Mouse (Mus musculus) hindbrain, embryonic 11.5 days (tissue): ENCODE measurements around the gene Tbc1d12. TPM values are rescaled to one million over a fixed set of nuclear protein-coding genes. Genes with fewer than 3 reads are reported as not detected.
"Not testable (repeated sequence)": the region's sequence is repeated elsewhere in the genome, so short reads cannot be mapped to it uniquely, and the experiment has no call there.

Experiments used
- ATAC-seq: fragments of 200-750 bp; cut with Nextera tagmentation; 2 replicates; pipeline ENCODE4 v1.8.0; 2017; ENCODE audit warnings: mild to moderate bottlenecking, moderate TSS enrichment, moderate library complexity; ENCODE audit not compliant: low FRiP score
- DNase-seq: peaks from one replicate; pipeline ENCODE4 v3.0.0-alpha.2; 2015; ENCODE audit warnings: low spot score
- H3K27ac ChIP-seq: fragments of 300-500 bp; sonication (generic); 2 replicates; pipeline ENCODE4 v1.5.1; 2014; ENCODE audit warnings: mild to moderate bottlenecking, low read depth, low read length
- H3K27me3 ChIP-seq: fragments of 300-500 bp; sonication (generic); 2 replicates; pipeline ENCODE4 v1.6.1; 2014; ENCODE audit warnings: mild to moderate bottlenecking, low read length, moderate library complexity, mixed read lengths; ENCODE audit not compliant: control insufficient read depth, insufficient read depth
- H3K36me3 ChIP-seq: fragments of 300-500 bp; sonication (generic); 2 replicates; pipeline ENCODE4 v1.6.1; 2014; ENCODE audit warnings: mild to moderate bottlenecking, low read length, moderate library complexity, mixed read lengths; ENCODE audit not compliant: control insufficient read depth, insufficient read depth
- H3K4me1 ChIP-seq: fragments of 300-500 bp; sonication (generic); replicated peaks from 2 replicates; pipeline ENCODE4 v1.6.1; 2014; ENCODE audit warnings: low read length, mixed read lengths; ENCODE audit not compliant: control insufficient read depth, insufficient read depth
- H3K4me2 ChIP-seq: fragments of 300-500 bp; sonication (generic); replicated peaks from 2 replicates; pipeline ENCODE4 v1.6.1; 2014; ENCODE audit warnings: mild to moderate bottlenecking, low read depth, low read length
- H3K4me3 ChIP-seq: fragments of 300-500 bp; sonication (generic); 2 replicates; pipeline ENCODE4 v1.5.1; 2014; ENCODE audit warnings: low read depth, low read length
- H3K9ac ChIP-seq: fragments of 300-500 bp; sonication (generic); 2 replicates; pipeline ENCODE4 v1.6.1; 2014; ENCODE audit warnings: low read depth, low read length
- H3K9me3 ChIP-seq: fragments of 300-500 bp; sonication (generic); 2 replicates; pipeline ENCODE4 v1.6.1; 2016; ENCODE audit warnings: low read length; ENCODE audit not compliant: control insufficient read depth
- WGBS: fragments of 180-500 bp; shearing (Covaris S2); extraction: QIAGEN DNeasy Blood & Tissue Kit; methylation state at CpG from one replicate; pipeline ENCODE4 v1.1.7; 2014; 5-methylcytosine and 5-hydroxymethylcytosine counted together
- polyA plus RNA-seq: library from polyadenylated mRNA; unstranded; fragments of >200 nt; fragmentation: Nextera tagmentation; extraction: Ambion mirVana; gene quantifications from 2 replicates; pipeline ENCODE4 v1.2.1, GENCODE M21; 2014

Gene Tbc1d12
- polyA plus RNA-seq, 1 experiment from 2014 or later: 4.6 TPM

DNA sequence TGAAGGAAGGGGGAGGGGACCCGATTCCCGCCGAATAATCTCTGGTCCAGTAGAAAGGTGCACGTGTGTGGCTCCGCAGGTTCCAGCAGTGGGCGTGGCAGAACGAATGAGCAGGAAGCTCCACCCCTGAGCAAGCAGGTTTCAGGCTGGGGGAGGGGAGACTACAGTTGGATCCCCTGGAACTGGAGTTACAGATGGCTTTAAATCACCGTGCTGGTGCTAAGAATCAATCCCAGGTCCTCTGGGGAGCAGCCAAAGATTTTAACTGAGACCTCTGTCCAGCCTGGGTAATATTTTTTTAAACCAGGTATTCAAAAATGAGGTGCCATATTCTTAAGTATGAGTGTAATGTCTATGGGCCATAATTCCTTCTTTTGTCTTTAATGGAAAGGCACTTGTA is 38.4 kb downstream of the Tbc1d12 start:
- H3K27me3 ChIP-seq, H3K36me3 ChIP-seq, H3K4me3 ChIP-seq, H3K4me1 ChIP-seq, ATAC-seq, H3K9me3 ChIP-seq, H3K27ac ChIP-seq, H3K9ac ChIP-seq, DNase-seq, H3K4me2 ChIP-seq: not testable (repeated sequence)
- WGBS: 80% methylated on average over 2 of the region's 8 CpGs

DNA sequence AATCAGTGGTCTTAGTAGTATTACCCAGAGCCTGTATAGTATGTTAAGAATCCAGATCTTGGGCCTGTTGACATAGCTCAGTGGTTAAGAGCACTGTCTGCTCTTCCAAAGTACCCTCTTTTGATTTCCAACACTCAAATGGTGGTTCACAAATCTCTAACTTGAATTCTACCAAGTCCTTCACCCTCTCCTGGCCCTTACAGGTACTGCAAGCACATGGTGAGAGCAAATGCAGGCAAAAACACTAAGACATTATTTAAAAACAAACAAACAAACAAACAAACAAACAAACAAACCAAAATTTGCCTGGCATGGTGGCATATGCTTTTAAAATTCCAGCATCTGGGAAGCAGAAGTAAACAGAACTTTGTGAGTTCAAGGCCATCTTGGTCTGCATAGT is 43.9 kb downstream of the Tbc1d12 start:
- no peak overlapping the region for H3K27ac ChIP-seq
- no peak overlapping the region for H3K4me3 ChIP-seq
- H3K36me3 ChIP-seq: no peaks in the 10 kb centered on the region
- H3K4me1 ChIP-seq: no peaks in the 10 kb centered on the region
- H3K27me3 ChIP-seq: no peaks in the 10 kb centered on the region
- no peaks in the 10 kb centered on the region for H3K9me3 ChIP-seq
- ATAC-seq (no peak), DNase-seq (no peak)
- H3K4me2 ChIP-seq: no peak overlapping the region
- H3K9ac ChIP-seq: no peak overlapping the region

DNA sequence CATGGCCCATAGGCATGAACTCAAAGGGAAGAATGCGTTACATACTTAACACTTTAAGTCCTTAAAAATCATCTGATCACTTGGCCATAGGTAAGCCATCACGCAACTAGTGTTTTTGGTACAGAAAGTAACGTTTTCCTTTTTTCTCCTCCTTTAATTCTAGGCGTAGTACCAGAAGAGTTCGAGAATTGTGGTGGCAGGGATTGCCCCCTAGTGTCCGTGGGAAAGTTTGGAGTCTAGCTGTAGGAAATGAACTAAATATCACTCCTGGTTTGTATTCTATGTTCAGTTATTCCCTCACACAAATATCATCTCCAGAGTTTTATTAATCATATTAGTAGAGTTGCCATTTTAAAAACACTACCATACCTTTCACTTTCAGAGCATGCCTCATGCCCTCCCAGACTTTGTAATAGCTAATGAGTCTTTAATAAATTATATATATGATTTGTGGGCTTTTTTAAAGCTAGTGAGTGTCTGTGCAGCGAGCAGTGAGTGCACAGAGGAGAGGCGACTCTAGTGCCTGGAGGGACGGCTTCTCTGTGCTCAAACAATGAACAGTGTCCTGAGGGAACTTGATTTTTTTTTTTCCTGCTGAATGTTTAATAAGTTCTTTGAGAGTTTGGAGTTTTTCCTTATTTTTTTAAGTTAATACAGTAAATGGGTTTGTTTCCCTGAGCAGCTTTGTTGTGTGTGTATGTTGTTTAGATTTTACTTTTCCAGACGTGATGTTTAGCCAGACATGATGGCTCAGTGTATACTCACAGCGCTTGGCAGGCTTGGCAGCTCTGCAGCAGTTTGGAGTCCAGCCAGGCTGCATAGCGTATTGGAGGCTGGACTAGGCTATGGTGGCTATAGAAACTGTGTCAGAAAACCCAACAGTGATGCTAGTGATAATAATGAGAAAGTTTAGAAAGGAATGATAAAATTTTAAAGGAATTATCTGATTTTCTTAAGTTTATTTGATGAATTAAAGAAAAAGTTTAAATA is 65.1 kb downstream of the Tbc1d12 start:
- 79% methylated on average over 12 of the region's 12 CpGs for WGBS
- no peak for DNase-seq
- ATAC-seq: no peak
- Histone ChIP-seq H3K27me3 (no peaks in the 10 kb centered on the region), H3K27ac (no peak overlapping the region), H3K9ac (no peak overlapping the region), H3K9me3 (no peaks in the 10 kb centered on the region), H3K4me2 (no peak overlapping the region), H3K4me1 (no peaks in the 10 kb centered on the region), H3K4me3 (no peak overlapping the region), H3K36me3 (no peaks in the 10 kb centered on the region)

DNA sequence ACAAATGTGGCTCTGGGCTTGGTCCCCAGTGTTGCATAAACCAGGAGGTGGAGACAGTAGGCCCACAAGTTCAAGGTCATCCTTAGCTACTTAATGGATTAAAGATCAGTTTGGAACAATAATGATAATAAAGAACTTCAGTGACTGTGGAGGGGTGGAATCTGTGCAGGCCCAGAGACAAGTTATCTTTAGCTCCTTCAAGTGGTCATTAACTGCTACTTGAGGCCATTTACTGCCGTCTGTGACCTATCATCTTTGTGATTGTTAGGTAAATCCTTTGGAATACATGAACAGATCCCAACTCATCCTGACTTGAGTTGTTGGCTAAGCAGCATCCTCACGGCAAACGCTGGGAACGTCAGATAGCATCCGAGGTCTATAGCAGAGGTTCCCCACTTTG is 66.1 kb downstream of the Tbc1d12 start:
- no peaks in the 10 kb centered on the region for H3K4me1 ChIP-seq
- H3K4me2 ChIP-seq: no peak overlapping the region
- no peak overlapping the region for H3K27ac ChIP-seq
- H3K9me3 ChIP-seq: no peaks in the 10 kb centered on the region
- ATAC-seq: no peak
- 95% methylated on average over 5 of the region's 5 CpGs for WGBS
- H3K27me3 ChIP-seq: no peaks in the 10 kb centered on the region
- no peak overlapping the region for H3K9ac ChIP-seq
- H3K36me3 ChIP-seq: no peaks in the 10 kb centered on the region
- DNase-seq: no peak
- no peak overlapping the region for H3K4me3 ChIP-seq

DNA sequence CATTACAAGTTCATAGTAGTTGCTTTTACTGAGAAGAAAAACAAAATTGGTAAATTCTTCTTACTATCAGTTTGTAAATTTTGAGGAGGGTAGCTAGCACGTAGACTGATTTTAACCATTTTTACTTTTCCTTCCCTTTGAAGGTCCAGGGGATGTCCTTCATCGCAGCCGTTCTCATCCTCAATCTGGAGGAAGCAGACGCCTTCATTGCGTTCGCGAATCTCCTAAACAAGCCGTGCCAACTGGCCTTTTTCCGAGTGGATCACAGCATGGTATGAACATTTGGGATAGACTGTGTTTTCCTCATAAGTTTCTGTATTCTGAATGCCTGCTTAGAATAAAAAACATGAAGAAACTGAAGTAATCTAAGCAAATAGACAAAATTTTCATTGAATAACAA is 77.4 kb downstream of the Tbc1d12 start:
- H3K4me1 ChIP-seq: no peaks in the 10 kb centered on the region
- H3K36me3 ChIP-seq: no peaks in the 10 kb centered on the region
- H3K4me2 ChIP-seq: no peak overlapping the region
- no peak overlapping the region for H3K4me3 ChIP-seq
- no peak overlapping the region for H3K27ac ChIP-seq
- WGBS: 96% methylated on average over 9 of the region's 9 CpGs
- DNase-seq (no peak), ATAC-seq (no peak)
- H3K27me3 ChIP-seq: no peaks in the 10 kb centered on the region
- no peaks in the 10 kb centered on the region for H3K9me3 ChIP-seq
- no peak overlapping the region for H3K9ac ChIP-seq

DNA sequence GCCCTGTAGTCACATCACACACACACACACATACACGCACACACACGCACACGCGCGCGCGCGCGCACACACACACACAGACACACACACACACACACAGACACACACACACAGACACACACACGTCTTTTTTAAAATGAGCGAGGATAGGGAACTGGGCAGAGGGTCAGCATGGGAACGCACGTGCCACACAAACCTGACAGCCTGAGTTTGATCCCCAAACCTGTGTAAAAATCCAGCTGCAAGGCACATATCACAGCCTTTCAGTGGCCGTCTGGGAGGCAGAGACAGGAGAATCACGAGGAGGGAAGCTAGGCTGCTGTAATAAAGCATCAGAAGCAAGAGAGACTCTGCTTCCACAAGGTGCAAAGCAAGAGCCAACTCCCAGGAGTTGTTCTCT is 78.5 kb downstream of the Tbc1d12 start:
- no peak overlapping the region for H3K27ac ChIP-seq
- H3K4me3 ChIP-seq: no peak overlapping the region
- no peak for ATAC-seq
- H3K27me3 ChIP-seq: no peaks in the 10 kb centered on the region
- H3K9me3 ChIP-seq: no peaks in the 10 kb centered on the region
- H3K36me3 ChIP-seq: no peaks in the 10 kb centered on the region
- no peak overlapping the region for H3K4me2 ChIP-seq
- H3K4me1 ChIP-seq: no peaks in the 10 kb centered on the region
- H3K9ac ChIP-seq: no peak overlapping the region
- no peak for DNase-seq
- 96% methylated on average over 15 of the region's 15 CpGs for WGBS

DNA sequence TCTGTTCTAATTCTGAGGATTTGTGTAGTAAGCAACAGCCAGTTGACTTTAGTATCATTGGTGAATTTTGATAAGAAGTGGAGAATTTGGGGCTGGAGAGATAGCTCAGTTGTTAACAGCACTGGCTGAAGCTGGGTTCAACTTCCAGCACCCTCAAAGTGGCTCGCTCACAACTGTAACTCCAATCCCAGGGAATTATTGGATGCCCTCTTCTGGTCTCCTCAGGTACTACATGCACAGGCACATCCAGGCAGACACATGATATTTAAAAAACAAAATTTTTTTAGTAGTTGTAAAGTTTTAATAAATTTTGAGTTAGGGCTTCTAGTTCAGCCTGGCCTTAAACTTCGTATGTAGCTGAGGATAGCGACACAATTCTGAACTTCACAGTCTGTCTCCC is 79.3 kb downstream of the Tbc1d12 start:
- no peak overlapping the region for H3K4me2 ChIP-seq
- DNase-seq: peak; percentile 56
- H3K4me3 ChIP-seq: no peak overlapping the region
- WGBS: 52% methylated on average over 3 of the region's 3 CpGs
- no peak for ATAC-seq
- H3K36me3 ChIP-seq: no peaks in the 10 kb centered on the region
- no peak overlapping the region for H3K27ac ChIP-seq
- no peaks in the 10 kb centered on the region for H3K4me1 ChIP-seq
- H3K9ac ChIP-seq: no peak overlapping the region
- H3K9me3 ChIP-seq: no peaks in the 10 kb centered on the region
- no peaks in the 10 kb centered on the region for H3K27me3 ChIP-seq

DNA sequence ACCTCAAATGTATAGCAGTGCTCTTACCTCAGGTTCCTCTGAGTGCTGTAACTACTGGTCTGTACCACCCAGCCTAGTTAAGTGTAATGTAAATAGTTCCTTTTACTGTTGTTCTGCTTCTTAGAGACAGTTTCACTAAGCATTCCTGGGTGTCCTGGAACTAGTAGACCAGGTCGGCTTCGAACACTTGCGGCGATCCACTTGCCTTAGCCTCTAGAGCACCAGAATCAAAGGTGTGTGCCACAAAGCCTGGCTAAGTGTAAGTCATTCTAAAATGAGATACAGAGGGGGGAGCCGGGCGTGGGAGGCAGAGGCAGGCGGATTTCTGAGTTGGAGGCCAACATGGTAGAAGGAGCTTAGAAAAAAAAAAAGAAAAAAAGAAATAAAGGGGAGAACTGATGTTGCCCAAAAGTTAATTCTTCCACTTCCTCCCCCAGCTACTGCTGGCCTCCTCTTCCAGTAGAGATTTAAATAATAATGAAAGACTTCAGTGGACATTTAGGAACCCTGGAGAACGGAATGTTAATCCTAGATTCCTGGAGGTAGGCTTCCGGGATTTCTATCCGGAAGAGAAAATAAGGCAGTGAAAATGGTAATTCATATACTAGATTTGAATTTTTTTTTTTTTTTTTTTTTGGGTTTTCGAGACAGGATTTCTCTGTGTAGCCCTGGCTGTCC is 92.2 kb downstream of the Tbc1d12 start:
- H3K4me3 ChIP-seq: no peak overlapping the region
- no peaks in the 10 kb centered on the region for H3K9me3 ChIP-seq
- no peaks in the 10 kb centered on the region for H3K36me3 ChIP-seq
- no peak overlapping the region for H3K4me2 ChIP-seq
- H3K9ac ChIP-seq: no peak overlapping the region
- no peak for DNase-seq
- 94% methylated on average over 10 of the region's 11 CpGs for WGBS
- H3K27ac ChIP-seq: no peak overlapping the region
- no peaks in the 10 kb centered on the region; the same call in 1 of the 2 replicates for H3K4me1 ChIP-seq
- ATAC-seq: no peak
- no peaks in the 10 kb centered on the region for H3K27me3 ChIP-seq
